Mouse (Mus musculus): ENCODE results near the gene Lrrc3b.

Lrrc3b gene

GRCm38 (mm10) chr14:15331370-15331769 lies 107.4 kb downstream of the Lrrc3b start:
- DNase-seq (ENCODE audit: low read depth, low spot score), result no peak

GRCm38 (mm10) chr14:15330155-15330554 lies 108.6 kb downstream of the Lrrc3b start:
- no peak for DNase-seq (ENCODE audit: low read depth, low spot score)

GRCm38 (mm10) chr14:15325872-15326271 lies 112.9 kb downstream of the Lrrc3b start:
- no peak for DNase-seq (ENCODE audit: low read depth, low spot score)

- DNase-seq (ENCODE audit: low read depth, low spot score), result peak; percentile 9
Observed at GRCm38 (mm10) chr14:15322441-15323123, 116.2 kb downstream of the Lrrc3b start.

- no peak for DNase-seq (ENCODE audit: low read depth, low spot score)
Observed at GRCm38 (mm10) chr14:15319399-15319915, 119.3 kb downstream of the Lrrc3b start.

GRCm38 (mm10) chr14:15308576-15308975 lies 130.2 kb downstream of the Lrrc3b start:
- no peak for DNase-seq (ENCODE audit: low read depth, low spot score)
